Mouse (Mus musculus): ENCODE results near the gene Mtmr14. TPM values are rescaled to one million over a fixed set of nuclear protein-coding genes. Genes with fewer than 3 reads are reported as not detected.

Gene Mtmr14
- polyA plus RNA-seq (2015; fragmentation: Nextera tagmentation; extraction: Ambion mirVana) = 35.7 and 41.0 TPM in 2 replicates

DNA sequence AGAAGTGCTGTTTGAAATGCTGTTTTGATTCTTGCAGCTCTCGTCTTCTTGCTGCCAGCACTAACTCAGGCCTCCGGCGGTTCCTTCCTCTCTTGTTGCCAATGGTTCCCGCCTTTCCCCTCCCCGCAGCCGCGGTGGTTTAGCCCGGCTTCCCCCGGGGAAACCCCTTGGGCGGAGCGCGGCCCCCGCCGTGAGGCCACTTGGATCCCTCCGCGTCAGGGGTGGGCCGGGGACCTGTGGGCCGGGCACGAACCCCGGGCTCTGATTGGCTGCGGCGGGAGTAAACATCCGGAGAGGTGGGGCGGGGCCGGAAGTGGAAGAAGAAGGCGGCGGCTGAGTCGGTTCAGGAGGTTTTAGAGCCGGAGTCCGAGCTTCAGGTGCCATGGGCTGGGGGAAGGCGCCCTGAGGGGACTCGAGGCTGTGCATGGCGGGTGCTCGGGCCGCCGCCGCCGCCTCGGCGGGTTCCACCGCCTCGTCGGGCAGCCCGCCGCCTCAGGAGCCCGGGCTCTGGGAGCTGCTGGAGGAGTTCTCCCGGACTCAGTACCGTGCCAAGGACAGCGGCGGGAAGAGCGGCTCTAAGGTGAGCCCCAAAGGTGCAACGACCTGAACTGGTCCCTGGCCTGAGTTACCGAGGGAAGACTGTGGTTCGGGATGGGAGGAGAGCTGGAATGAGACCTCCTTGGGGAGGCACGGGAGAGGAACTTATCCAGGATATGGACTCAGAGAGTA is at the start of gene Mtmr14:
Mtmr14 (plus strand) TSS at position 302 of the 729 bp plus-strand sequence.
- H3K27me3 ChIP-seq = no peaks in the 10 kb centered on the region
- H3K36me3 ChIP-seq = peaks cover 9% of the 10 kb centered on the region; the same call in 1 of the 2 replicates
- WGBS = under 1% methylated on average over 54 of the region's 55 CpGs
- peak within 1 kb of the TSS; percentile 94 for H3K4me2 ChIP-seq
- peaks cover 20% of the 10 kb centered on the region for H3K4me1 ChIP-seq (replicated peaks)
- peak; percentile 98 for ATAC-seq (ENCODE audit: low FRiP score, low read depth)
- no peaks in the 10 kb centered on the region for H3K9me3 ChIP-seq
- peak within 1 kb of the TSS; percentile 94 for H3K4me3 ChIP-seq
- peak within 1 kb of the TSS; percentile 80 for H3K27ac ChIP-seq (replicated peaks)
- H3K9ac ChIP-seq = peak within 1 kb of the TSS; percentile 77

DNA sequence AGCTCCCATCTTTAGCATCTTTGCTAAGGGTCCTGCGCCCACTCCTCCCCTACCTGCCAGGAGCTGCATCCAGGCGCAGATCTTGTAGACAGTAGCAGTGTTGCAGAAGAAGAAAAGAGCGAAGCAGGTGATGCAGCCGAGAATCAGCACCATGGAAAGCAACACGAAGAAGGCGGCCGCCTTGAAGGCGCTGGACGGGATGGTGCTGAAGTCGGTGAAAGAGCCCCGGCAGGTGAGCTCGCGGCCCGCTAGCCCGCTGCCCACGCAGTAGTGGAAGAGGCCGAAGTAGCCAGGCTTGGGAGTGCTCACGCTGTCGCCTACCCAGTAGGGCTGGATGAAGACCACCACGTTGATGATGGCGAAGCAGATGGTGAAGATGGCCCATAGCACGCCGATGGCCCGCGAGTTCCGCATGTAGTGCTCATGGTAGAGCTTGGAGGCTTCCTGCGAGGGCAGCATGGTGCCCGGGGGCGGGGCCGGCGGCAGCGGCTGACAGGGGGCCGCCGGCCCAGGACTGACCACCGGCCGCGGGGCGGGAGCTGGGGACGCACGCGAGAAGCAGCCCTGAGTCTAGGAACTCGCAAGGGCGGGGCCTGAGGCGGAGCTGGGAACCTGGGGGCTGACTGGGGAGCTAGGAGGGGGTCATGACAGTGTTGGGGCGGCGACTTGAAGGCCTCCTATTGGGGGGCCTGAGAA is 43.7 kb upstream of the Mtmr14 start:
- Histone ChIP-seq H3K9me3 (no peaks in the 10 kb centered on the region), H3K27ac (replicated peaks) (peak overlapping the region; percentile 40), H3K36me3 (no peaks in the 10 kb centered on the region; the same call in 1 of the 2 replicates), H3K4me2 (peak overlapping the region; percentile 74), H3K4me3 (peak overlapping the region; percentile 77), H3K27me3 (no peaks in the 10 kb centered on the region), H3K9ac (peak overlapping the region; percentile 86), H3K4me1 (replicated peaks) (peaks cover 38% of the 10 kb centered on the region)
- ATAC-seq (ENCODE audit: low FRiP score, low read depth) = peak; percentile 52
- 2% methylated on average over 44 of the region's 46 CpGs for WGBS

GRCm38 (mm10) chr6:113194517-113194840 is 43.2 kb upstream of the Mtmr14 start:
- Histone ChIP-seq H3K4me1 (replicated peaks) (peaks cover 38% of the 10 kb centered on the region), H3K27ac (replicated peaks) (peak overlapping the region; percentile 84), H3K9ac (peak overlapping the region; percentile 86), H3K9me3 (no peaks in the 10 kb centered on the region), H3K36me3 (no peaks in the 10 kb centered on the region; the same call in 1 of the 2 replicates), H3K4me2 (peak overlapping the region; percentile 74), H3K4me3 (peak overlapping the region; percentile 77), H3K27me3 (no peaks in the 10 kb centered on the region)
- WGBS = 2% methylated on average over 5 of the region's 5 CpGs
- ATAC-seq (ENCODE audit: low FRiP score, low read depth) = no peak

DNA sequence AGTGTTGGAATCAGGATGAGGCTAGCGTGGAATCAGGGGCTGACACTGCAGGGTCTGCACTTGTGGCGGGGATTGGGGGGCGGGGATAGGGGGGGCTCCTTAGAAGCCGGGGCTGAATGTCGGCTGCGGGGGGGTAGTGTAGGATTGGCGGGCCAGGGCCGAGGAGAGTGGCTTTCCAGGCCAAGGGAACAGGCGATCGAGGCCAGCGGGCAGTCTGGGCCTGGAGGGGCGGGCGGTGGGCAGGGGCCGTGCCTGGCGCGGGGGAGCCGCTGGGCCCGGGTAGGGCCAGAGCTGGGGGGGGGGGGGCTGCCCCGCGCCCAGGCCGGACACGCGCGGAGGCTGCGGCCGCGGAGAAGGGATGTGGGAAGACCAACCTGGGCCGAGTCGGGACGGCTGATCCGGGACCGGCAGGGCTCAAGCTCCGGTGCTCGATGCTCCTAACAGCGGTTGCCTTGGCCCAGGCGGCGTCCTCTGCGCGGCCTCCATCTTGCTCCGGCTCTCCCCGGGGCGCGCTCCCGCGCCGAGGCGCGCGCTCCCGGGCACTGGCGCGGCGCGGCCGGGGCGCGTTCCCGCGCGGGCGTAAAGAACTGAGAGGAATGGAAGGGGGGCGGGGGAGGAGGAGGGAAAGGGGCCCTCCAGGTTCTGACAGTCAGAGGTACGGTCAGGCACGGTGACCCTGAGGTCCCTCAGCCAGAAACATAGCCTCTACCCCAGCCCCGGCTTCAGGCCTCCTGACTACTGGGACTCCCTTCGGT is 42.6 kb upstream of the Mtmr14 start, which contains the start of gene Lhfpl4:
Lhfpl4 (minus strand) TSS at position 544 of the 755 bp plus-strand sequence.
- peak within 1 kb of the TSS; percentile 74 for H3K4me2 ChIP-seq
- peak within 1 kb of the TSS; percentile 86 for H3K9ac ChIP-seq
- H3K27ac ChIP-seq (replicated peaks) = peak within 1 kb of the TSS; percentile 84
- H3K9me3 ChIP-seq = no peaks in the 10 kb centered on the region
- peak within 1 kb of the TSS; percentile 77 for H3K4me3 ChIP-seq
- ATAC-seq (ENCODE audit: low FRiP score, low read depth) = peak; percentile 88
- WGBS = 1% methylated on average over 46 of the region's 66 CpGs
- H3K4me1 ChIP-seq (replicated peaks) = peaks cover 38% of the 10 kb centered on the region
- H3K27me3 ChIP-seq = no peaks in the 10 kb centered on the region
- H3K36me3 ChIP-seq = no peaks in the 10 kb centered on the region; the same call in 1 of the 2 replicates

DNA sequence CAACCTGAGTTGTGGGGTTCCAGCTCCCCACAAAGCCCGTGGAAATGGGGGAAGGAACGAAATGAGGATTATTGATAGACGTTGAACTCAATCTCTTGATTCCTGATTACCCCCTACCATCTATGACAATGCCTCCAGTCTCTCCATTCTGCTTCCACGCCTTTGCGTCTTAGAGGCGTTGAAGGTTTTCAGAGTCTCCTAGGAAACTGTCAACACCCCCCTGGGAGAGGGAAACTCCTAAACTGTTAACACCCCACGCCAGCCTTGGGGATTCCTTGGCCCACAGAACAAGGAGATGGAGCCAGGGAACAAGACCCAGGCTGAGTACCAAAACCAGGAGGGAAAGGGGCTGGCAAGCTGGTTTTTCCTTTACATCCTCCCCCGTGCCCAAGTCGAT is 42.0 kb upstream of the Mtmr14 start:
- Histone ChIP-seq H3K4me2 (peak overlapping the region; percentile 74), H3K27ac (replicated peaks) (peak overlapping the region; percentile 84), H3K27me3 (no peaks in the 10 kb centered on the region), H3K9me3 (no peaks in the 10 kb centered on the region), H3K4me1 (replicated peaks) (peaks cover 38% of the 10 kb centered on the region), H3K9ac (peak overlapping the region; percentile 86), H3K4me3 (peak overlapping the region; percentile 77), H3K36me3 (no peaks in the 10 kb centered on the region; the same call in 1 of the 2 replicates)
- ATAC-seq (ENCODE audit: low FRiP score, low read depth) = peak; percentile 19; the same call in 1 of the 2 replicates
- WGBS = 5% methylated on average over 9 of the region's 9 CpGs

DNA sequence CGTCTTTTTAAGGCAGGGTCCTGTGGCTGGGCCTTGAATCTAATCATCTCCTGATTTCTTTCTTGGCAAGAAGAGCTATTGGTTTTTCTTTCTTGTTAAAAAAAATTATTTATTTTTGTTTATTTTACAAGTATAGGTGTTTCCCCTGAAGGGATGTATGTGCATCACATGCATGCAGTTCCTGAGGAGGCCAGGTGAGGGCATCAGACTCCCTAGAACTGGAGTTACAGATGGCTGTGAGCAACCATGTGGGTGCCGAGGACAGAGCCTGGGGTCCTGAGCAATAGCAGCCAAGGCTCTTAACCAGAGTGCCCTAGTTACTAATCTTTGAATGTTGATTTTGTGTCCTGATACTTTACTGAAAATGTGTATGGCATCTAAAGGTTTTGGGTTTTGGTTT is 21.4 kb upstream of the Mtmr14 start:
- H3K4me2 ChIP-seq = no peak overlapping the region
- H3K9ac ChIP-seq = no peak overlapping the region
- no peak overlapping the region for H3K27ac ChIP-seq (replicated peaks)
- no peaks in the 10 kb centered on the region for H3K27me3 ChIP-seq
- no peak for ATAC-seq (ENCODE audit: low FRiP score, low read depth)
- H3K4me1 ChIP-seq (replicated peaks) = no peaks in the 10 kb centered on the region
- no peaks in the 10 kb centered on the region for H3K36me3 ChIP-seq
- no peak overlapping the region for H3K4me3 ChIP-seq
- 82% methylated on average over 2 of the region's 2 CpGs for WGBS
- no peaks in the 10 kb centered on the region for H3K9me3 ChIP-seq

DNA sequence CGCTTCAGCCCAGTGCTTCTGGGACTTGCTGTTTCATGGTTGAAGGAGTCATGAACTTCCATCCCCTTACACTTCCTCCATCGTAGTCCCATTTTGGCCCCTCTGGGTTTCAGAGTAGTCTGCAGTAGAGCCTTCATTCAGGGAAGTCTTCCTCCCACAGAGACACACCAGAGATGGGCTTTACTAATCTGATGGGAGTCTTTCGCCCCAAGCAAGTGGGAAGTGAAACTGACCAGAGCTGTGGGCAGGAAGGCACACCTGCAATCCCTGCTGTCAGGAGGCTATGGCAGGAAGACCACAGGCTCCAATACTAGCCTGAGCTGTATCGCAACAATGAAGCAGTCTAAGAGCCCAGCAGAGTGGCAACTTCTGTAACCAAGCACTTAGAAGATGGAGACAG is 11.8 kb upstream of the Mtmr14 start:
- Histone ChIP-seq H3K27ac (replicated peaks) (no peak overlapping the region), H3K9me3 (no peaks in the 10 kb centered on the region), H3K36me3 (no peaks in the 10 kb centered on the region), H3K4me2 (no peak overlapping the region), H3K27me3 (no peaks in the 10 kb centered on the region), H3K4me3 (no peak overlapping the region), H3K4me1 (replicated peaks) (no peaks in the 10 kb centered on the region), H3K9ac (no peak overlapping the region)
- WGBS = 86% methylated on average over 4 of the region's 4 CpGs
- no peak for ATAC-seq (ENCODE audit: low FRiP score, low read depth)

GRCm38 (mm10) chr6:113226705-113227104 is 10.9 kb upstream of the Mtmr14 start:
- Histone ChIP-seq H3K4me3 (no peak overlapping the region), H3K27me3 (no peaks in the 10 kb centered on the region), H3K27ac (replicated peaks) (no peak overlapping the region), H3K36me3 (no peaks in the 10 kb centered on the region), H3K9me3 (no peaks in the 10 kb centered on the region), H3K4me1 (replicated peaks) (no peaks in the 10 kb centered on the region), H3K9ac (no peak overlapping the region), H3K4me2 (no peak overlapping the region)
- no peak for ATAC-seq (ENCODE audit: low FRiP score, low read depth)

GRCm38 (mm10) chr6:113235141-113235540 is 2.5 kb upstream of the Mtmr14 start:
- no peaks in the 10 kb centered on the region for H3K36me3 ChIP-seq
- 74% methylated on average over 5 of the region's 5 CpGs for WGBS
- H3K4me3 ChIP-seq = no peak overlapping the region
- no peaks in the 10 kb centered on the region for H3K9me3 ChIP-seq
- no peak for ATAC-seq (ENCODE audit: low FRiP score, low read depth)
- no peaks in the 10 kb centered on the region for H3K27me3 ChIP-seq
- no peak overlapping the region for H3K27ac ChIP-seq (replicated peaks)
- H3K4me1 ChIP-seq (replicated peaks) = peaks cover 20% of the 10 kb centered on the region
- H3K4me2 ChIP-seq = no peak overlapping the region
- no peak overlapping the region for H3K9ac ChIP-seq

DNA sequence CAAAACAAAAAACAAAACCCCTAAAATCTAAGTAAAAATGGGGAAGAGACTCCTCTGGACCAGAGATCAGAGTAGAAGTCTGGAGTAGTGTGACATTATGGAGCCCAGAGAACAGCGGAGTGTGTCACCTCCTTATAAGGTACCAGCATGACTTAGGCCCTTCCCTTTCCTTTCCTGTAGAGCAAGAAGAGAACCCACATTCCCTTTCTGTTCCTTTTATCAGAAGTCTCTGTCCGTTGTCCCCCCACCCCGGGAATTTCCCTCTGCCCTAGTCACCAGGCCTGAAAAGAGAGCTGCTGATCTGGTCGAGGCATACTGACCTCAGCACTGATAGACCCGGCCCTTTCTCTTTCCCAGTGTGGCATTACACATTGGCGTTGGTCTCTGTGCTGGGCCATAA is 799 bp downstream of the Mtmr14 start:
- ATAC-seq (ENCODE audit: low FRiP score, low read depth) = 0 out of 2 replicates have a peak, but pooled peaks have one; percentile 4
- H3K27me3 ChIP-seq = no peaks in the 10 kb centered on the region
- no peaks in the 10 kb centered on the region for H3K9me3 ChIP-seq
- peak overlapping the region; percentile 94 for H3K4me3 ChIP-seq
- H3K36me3 ChIP-seq = peaks cover 14% of the 10 kb centered on the region; the same call in 1 of the 2 replicates
- H3K9ac ChIP-seq = peak overlapping the region; percentile 77
- H3K4me1 ChIP-seq (replicated peaks) = peaks cover 20% of the 10 kb centered on the region
- H3K4me2 ChIP-seq = peak overlapping the region; percentile 94
- no peak overlapping the region for H3K27ac ChIP-seq (replicated peaks)
- 40% methylated on average over 6 of the region's 6 CpGs for WGBS

- H3K27me3 ChIP-seq = no peaks in the 10 kb centered on the region
- H3K9ac ChIP-seq = no peak overlapping the region
- no peak overlapping the region for H3K4me3 ChIP-seq
- no peaks in the 10 kb centered on the region for H3K9me3 ChIP-seq
- 91% methylated on average over 1 of the region's 1 CpGs for WGBS
- peaks cover 14% of the 10 kb centered on the region for H3K4me1 ChIP-seq (replicated peaks)
- no peak overlapping the region for H3K4me2 ChIP-seq
- H3K27ac ChIP-seq (replicated peaks) = no peak overlapping the region
- no peak for ATAC-seq (ENCODE audit: low FRiP score, low read depth)
- H3K36me3 ChIP-seq = peaks cover 17% of the 10 kb centered on the region; the same call in 1 of the 2 replicates
These were observed 5.1 kb downstream of the Mtmr14 start for GRCm38 (mm10) chr6:113242753-113243152.

Measured in hindbrain, embryonic 15.5 days (tissue).